Mouse (Mus musculus) cerebellum, adult 2 months (tissue): ENCODE results near the gene Aacs.

Source experiments
- CTCF ChIP-seq: fragments of 200-500 bp; IDR thresholded peaks from 2 replicates; pipeline ENCODE4 v1.5.1; 2011; ENCODE audit warnings: low read depth, mild to moderate bottlenecking, control low read depth, low read length, moderate library complexity, borderline replicate concordance; ENCODE audit not compliant: insufficient read depth
- POLR2A ChIP-seq: fragments of 200-500 bp; IDR thresholded peaks from 2 replicates; pipeline ENCODE4 v1.6.1; 2011; ENCODE audit warnings: low read length, control low read depth, borderline replicate concordance; ENCODE audit not compliant: insufficient read depth

DNA sequence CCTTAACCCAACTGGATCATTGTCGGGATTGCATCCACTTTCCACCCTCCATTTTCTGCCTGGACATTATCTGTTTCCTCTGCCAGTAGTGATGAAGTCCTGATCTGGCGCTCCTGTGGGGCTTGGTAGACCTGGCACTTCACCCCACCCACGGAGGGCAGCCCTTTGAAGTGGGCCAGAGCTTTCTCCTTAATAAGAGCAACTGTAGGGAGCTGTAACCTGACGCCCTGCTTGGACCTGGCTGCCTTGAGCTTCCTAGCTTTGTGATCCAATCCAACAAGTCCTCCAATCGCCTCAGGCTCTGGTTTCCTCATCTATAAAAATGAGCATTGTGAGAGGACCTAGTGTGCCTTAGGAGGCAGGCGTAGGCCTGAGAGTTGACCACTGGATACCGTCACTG is 1.9 kb downstream of the Aacs start:
- TF ChIP-seq CTCF (no peak), POLR2A (no peak)
